Mouse (Mus musculus) gastrocnemius, postnatal 4 days (tissue): ENCODE measurements around the gene Mylk4. TPM values are rescaled to one million over a fixed set of nuclear protein-coding genes. Genes with fewer than 3 reads are reported as not detected.

Source experiments
- DNase-seq, 2 experiments: peaks; one replicate each; pipeline ENCODE4 v3.0.0; 2021 to 2022; ENCODE audit warnings: low spot score in 2 of 2, mixed read lengths in 2 of 2
- total RNA-seq, 2 experiments: library from RNA; stranded (reverse); gene quantifications; 2 replicates each; pipeline ENCODE4 v1.2.3; 2021

Gene Mylk4
- total RNA-seq, 2 experiments from 2014 or later: 214 to 236 TPM

GRCm38 (mm10) chr13:32717709-32718108, 66.0 kb downstream of the Mylk4 start:
- DNase-seq: no peak

GRCm38 (mm10) chr13:32712568-32712967, 71.2 kb downstream of the Mylk4 start:
- DNase-seq: no peak

- DNase-seq: no peak
These were observed 75.9 kb downstream of the Mylk4 start for GRCm38 (mm10) chr13:32707894-32708293.

- no peak for DNase-seq
These were observed 77.0 kb downstream of the Mylk4 start for GRCm38 (mm10) chr13:32706651-32707288.

- DNase-seq: no peak
These were observed 78.4 kb downstream of the Mylk4 start for GRCm38 (mm10) chr13:32705315-32705714.

- no peak for DNase-seq
These were observed 78.8 kb downstream of the Mylk4 start for GRCm38 (mm10) chr13:32704911-32705310.

- DNase-seq: no peak
These were observed 82.2 kb downstream of the Mylk4 start for GRCm38 (mm10) chr13:32701564-32701963.

GRCm38 (mm10) chr13:32699376-32699775, 84.4 kb downstream of the Mylk4 start:
- DNase-seq: no peak

GRCm38 (mm10) chr13:32698956-32699355, 84.8 kb downstream of the Mylk4 start:
- no peak for DNase-seq

- no peak for DNase-seq
These were observed 89.8 kb downstream of the Mylk4 start for GRCm38 (mm10) chr13:32693886-32694455.

GRCm38 (mm10) chr13:32692563-32692962, 91.2 kb downstream of the Mylk4 start:
- DNase-seq: no peak

GRCm38 (mm10) chr13:32690279-32690678, 93.5 kb downstream of the Mylk4 start:
- DNase-seq: no peak

GRCm38 (mm10) chr13:32680868-32681515, 102.8 kb downstream of the Mylk4 start:
- peak; percentile 42 to 74 for DNase-seq

GRCm38 (mm10) chr13:32680121-32680551, 103.6 kb downstream of the Mylk4 start:
- DNase-seq: no peak

GRCm38 (mm10) chr13:32678998-32679397, 104.8 kb downstream of the Mylk4 start:
- no peak for DNase-seq

GRCm38 (mm10) chr13:32670782-32671181, 113.0 kb downstream of the Mylk4 start:
- no peak for DNase-seq

GRCm38 (mm10) chr13:32668296-32668695, 115.5 kb downstream of the Mylk4 start:
- no peak for DNase-seq

GRCm38 (mm10) chr13:32667386-32667785, 116.4 kb downstream of the Mylk4 start:
- DNase-seq: no peak

- DNase-seq: no peak
These were observed 121.7 kb downstream of the Mylk4 start for GRCm38 (mm10) chr13:32662041-32662440.

- no peak for DNase-seq
These were observed 123.5 kb downstream of the Mylk4 start for GRCm38 (mm10) chr13:32660294-32660693.

GRCm38 (mm10) chr13:32659271-32659670, 124.5 kb downstream of the Mylk4 start:
- DNase-seq: no peak

GRCm38 (mm10) chr13:32657583-32657982, 126.2 kb downstream of the Mylk4 start:
- DNase-seq: no peak
